Mouse (Mus musculus): ENCODE measurements around the gene Igfals. TPM values are rescaled to one million over a fixed set of nuclear protein-coding genes. Genes with fewer than 3 reads are reported as not detected.

Igfals gene
- polyA plus RNA-seq, 1 experiment = 3.0 TPM

DNA sequence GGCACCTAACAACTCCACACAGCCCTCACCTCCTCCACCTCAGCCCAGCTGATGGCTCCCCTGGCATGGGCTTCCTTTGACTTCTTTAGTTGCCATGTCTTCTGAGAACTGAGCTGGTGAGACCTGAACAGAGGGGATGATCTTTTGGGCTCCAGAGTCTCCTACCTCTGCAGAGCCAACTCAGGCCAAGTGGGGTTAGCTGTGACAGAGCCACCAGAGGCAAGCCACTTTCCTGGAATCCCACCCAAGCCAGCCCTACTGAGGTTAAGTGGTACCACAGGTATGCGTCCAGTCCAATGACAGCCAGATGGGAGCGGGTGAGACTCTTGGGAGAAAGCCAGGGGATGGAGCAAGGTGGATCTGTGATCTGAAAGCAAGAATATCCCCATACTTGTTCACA, 27.5 kb downstream of the Igfals start:
- Histone ChIP-seq H3K27ac (ENCODE audit: insufficient read depth, low read length) (no peak overlapping the region), H3K36me3 (ENCODE audit: control insufficient read depth, insufficient read depth, low read length, poor library complexity, severe bottlenecking) (no peaks in the 10 kb centered on the region), H3K27me3 (ENCODE audit: control insufficient read depth, insufficient read depth, low read length, poor library complexity, severe bottlenecking) (no peaks in the 10 kb centered on the region), H3K4me1 (ENCODE audit: control insufficient read depth, insufficient read depth, low read length) (no peaks in the 10 kb centered on the region), H3K9ac (ENCODE audit: low read depth, poor library complexity, severe bottlenecking) (no peak overlapping the region), H3K9me3 (replicated peaks; ENCODE audit: control insufficient read depth, insufficient read depth, low read length, poor library complexity, severe bottlenecking) (no peaks in the 10 kb centered on the region), H3K4me3 (ENCODE audit: low read depth, low read length) (no peak overlapping the region)
- TF ChIP-seq CTCF (IDR thresholded peaks at IDR 0.05; ENCODE audit: low read depth, low read length) = no peak
- no peak for TF ChIP-seq EP300 (IDR thresholded peaks at IDR 0.05; ENCODE audit: insufficient read depth, low read depth, low read length)
- no peak for TF ChIP-seq POLR2A (IDR thresholded peaks at IDR 0.05; ENCODE audit: insufficient read depth, low read length)

DNA sequence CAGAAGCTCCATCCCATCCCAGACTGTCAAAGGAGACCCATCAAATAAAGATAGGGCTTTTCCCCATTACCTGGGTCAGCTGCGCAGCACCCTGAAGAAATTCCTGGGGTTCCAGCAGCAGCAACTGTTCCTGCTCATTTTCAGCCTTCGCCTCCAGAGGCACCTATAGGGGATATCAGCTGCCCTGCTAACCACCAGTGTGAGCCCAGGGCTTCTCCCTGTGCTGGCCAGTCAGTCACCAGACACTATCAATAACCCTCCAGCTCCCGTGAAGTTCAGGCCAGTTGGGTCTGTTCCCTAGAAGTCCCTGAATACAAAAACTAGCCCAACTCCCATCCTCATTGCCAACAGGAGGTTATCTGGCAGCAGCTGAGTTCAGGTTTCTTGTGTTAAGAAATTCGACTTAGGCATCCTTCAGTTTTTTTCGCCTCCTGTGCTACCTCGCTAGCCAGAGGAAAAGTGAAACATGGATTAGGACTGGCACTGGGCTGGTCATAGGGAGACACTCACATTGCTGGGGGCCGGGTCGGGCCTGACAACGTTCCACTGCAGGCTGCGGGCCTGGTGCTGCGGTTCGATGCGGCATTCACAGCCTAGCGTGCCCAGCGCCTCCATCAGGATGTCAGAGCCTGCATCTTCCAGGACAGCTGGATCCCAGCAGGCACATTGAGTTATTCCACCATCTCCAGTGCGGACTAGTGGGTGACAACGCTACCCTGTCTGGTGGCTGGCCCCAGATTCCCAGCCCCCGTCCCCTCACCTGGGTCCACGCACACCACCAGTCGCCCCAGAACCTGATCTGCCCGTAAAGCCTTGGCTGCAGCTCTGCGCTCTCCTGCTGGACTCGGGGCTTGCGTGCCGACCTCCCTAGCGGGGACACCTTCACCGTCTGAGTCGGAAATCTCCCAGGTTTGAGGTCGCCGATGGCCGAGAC, 28.5 kb downstream of the Igfals start:
- Histone ChIP-seq H3K36me3 (ENCODE audit: control insufficient read depth, insufficient read depth, low read length, poor library complexity, severe bottlenecking) (no peaks in the 10 kb centered on the region), H3K9ac (ENCODE audit: low read depth, poor library complexity, severe bottlenecking) (peak overlapping the region; percentile 68), H3K4me1 (ENCODE audit: control insufficient read depth, insufficient read depth, low read length) (no peaks in the 10 kb centered on the region), H3K27me3 (ENCODE audit: control insufficient read depth, insufficient read depth, low read length, poor library complexity, severe bottlenecking) (no peaks in the 10 kb centered on the region), H3K9me3 (replicated peaks; ENCODE audit: control insufficient read depth, insufficient read depth, low read length, poor library complexity, severe bottlenecking) (no peaks in the 10 kb centered on the region), H3K27ac (ENCODE audit: insufficient read depth, low read length) (no peak overlapping the region), H3K4me3 (ENCODE audit: low read depth, low read length) (peak overlapping the region; percentile 77)
- TF ChIP-seq EP300 (IDR thresholded peaks at IDR 0.05; ENCODE audit: insufficient read depth, low read depth, low read length) (no peak), POLR2A (IDR thresholded peaks at IDR 0.05; ENCODE audit: insufficient read depth, low read length) (no peak), CTCF (IDR thresholded peaks at IDR 0.05; ENCODE audit: low read depth, low read length) (no peak)

DNA sequence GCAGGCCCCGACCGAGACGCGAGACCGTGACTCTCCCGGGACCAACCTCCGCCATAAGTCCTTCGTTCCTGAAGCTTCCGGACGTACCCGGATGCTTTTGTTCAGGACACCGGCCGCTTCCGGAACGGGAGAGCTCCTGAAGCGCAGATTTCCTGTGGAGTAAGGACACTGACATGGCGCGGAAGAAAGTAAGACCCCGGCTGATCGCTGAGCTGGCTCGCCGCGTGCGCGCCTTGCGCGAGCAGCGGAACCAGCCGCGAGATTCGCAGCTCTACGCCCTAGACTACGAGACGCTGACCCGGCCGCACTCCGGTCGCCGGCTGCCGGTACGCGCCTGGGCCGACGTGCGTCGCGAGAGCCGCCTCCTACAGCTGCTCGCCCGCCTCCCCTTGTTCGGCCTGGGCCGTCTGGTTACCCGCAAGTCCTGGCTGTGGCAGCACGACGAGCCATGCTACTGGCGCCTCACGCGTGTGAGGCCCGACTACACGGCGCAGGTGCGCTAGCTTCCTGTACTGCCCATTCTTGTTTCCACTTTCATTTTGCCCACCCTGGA, 29.3 kb downstream of the Igfals start, which contains the start of the genes Eme2 and Mrps34:
Eme2 (minus strand) TSS at position 93 of the 553 bp plus-strand sequence.
Mrps34 (plus strand) TSS at position 122 of the 553 bp plus-strand sequence.
- Histone ChIP-seq H3K4me3 (ENCODE audit: low read depth, low read length) (peak within 1 kb of the TSS; percentile 77), H3K4me1 (ENCODE audit: control insufficient read depth, insufficient read depth, low read length) (no peaks in the 10 kb centered on the region), H3K9ac (ENCODE audit: low read depth, poor library complexity, severe bottlenecking) (peak within 1 kb of the TSS; percentile 68), H3K36me3 (ENCODE audit: control insufficient read depth, insufficient read depth, low read length, poor library complexity, severe bottlenecking) (no peaks in the 10 kb centered on the region), H3K27me3 (ENCODE audit: control insufficient read depth, insufficient read depth, low read length, poor library complexity, severe bottlenecking) (no peaks in the 10 kb centered on the region), H3K27ac (ENCODE audit: insufficient read depth, low read length) (no peak within 1 kb of the TSS), H3K9me3 (replicated peaks; ENCODE audit: control insufficient read depth, insufficient read depth, low read length, poor library complexity, severe bottlenecking) (no peaks in the 10 kb centered on the region)
- TF ChIP-seq EP300 (IDR thresholded peaks at IDR 0.05; ENCODE audit: insufficient read depth, low read depth, low read length) = 0 out of 2 replicates have a peak, but pooled peaks have one; percentile 9
- peak; percentile 17 for TF ChIP-seq POLR2A (IDR thresholded peaks at IDR 0.05; ENCODE audit: insufficient read depth, low read length)
- TF ChIP-seq CTCF (IDR thresholded peaks at IDR 0.05; ENCODE audit: low read depth, low read length) = no peak

GRCm38 (mm10) chr17:24895571-24896240, 29.9 kb downstream of the Igfals start:
- H3K9ac ChIP-seq (ENCODE audit: low read depth, poor library complexity, severe bottlenecking) = peak overlapping the region; percentile 68
- peak overlapping the region; percentile 77 for H3K4me3 ChIP-seq (ENCODE audit: low read depth, low read length)
- H3K9me3 ChIP-seq (replicated peaks; ENCODE audit: control insufficient read depth, insufficient read depth, low read length, poor library complexity, severe bottlenecking) = no peaks in the 10 kb centered on the region
- H3K27ac ChIP-seq (ENCODE audit: insufficient read depth, low read length) = no peak overlapping the region; the same call in 1 of the 2 replicates
- peaks cover under 1% of the 10 kb centered on the region; the same call in 1 of the 2 replicates for H3K36me3 ChIP-seq (ENCODE audit: control insufficient read depth, insufficient read depth, low read length, poor library complexity, severe bottlenecking)
- no peaks in the 10 kb centered on the region for H3K27me3 ChIP-seq (ENCODE audit: control insufficient read depth, insufficient read depth, low read length, poor library complexity, severe bottlenecking)
- no peak for TF ChIP-seq CTCF (IDR thresholded peaks at IDR 0.05; ENCODE audit: low read depth, low read length)
- TF ChIP-seq POLR2A (IDR thresholded peaks at IDR 0.05; ENCODE audit: insufficient read depth, low read length) = no peak
- TF ChIP-seq EP300 (IDR thresholded peaks at IDR 0.05; ENCODE audit: insufficient read depth, low read depth, low read length) = no peak
- H3K4me1 ChIP-seq (ENCODE audit: control insufficient read depth, insufficient read depth, low read length) = no peaks in the 10 kb centered on the region

GRCm38 (mm10) chr17:24896241-24896992, 30.6 kb downstream of the Igfals start, which contains the start of gene Nme3:
TSS of gene Nme3 (plus strand) at chr17:24896500.
- Histone ChIP-seq H3K36me3 (ENCODE audit: control insufficient read depth, insufficient read depth, low read length, poor library complexity, severe bottlenecking) (peaks cover 3% of the 10 kb centered on the region; the same call in 1 of the 2 replicates), H3K27me3 (ENCODE audit: control insufficient read depth, insufficient read depth, low read length, poor library complexity, severe bottlenecking) (no peaks in the 10 kb centered on the region)

More at GRCm38 (mm10) chr17:24896241-24896992, 30.6 kb downstream of the Igfals start, which contains the start of gene Nme3:
- no peaks in the 10 kb centered on the region for H3K4me1 ChIP-seq (ENCODE audit: control insufficient read depth, insufficient read depth, low read length)
- H3K9me3 ChIP-seq (replicated peaks; ENCODE audit: control insufficient read depth, insufficient read depth, low read length, poor library complexity, severe bottlenecking) = no peaks in the 10 kb centered on the region
- TF ChIP-seq POLR2A (IDR thresholded peaks at IDR 0.05; ENCODE audit: insufficient read depth, low read length) (peak; percentile 19), CTCF (IDR thresholded peaks at IDR 0.05; ENCODE audit: low read depth, low read length) (no peak), EP300 (IDR thresholded peaks at IDR 0.05; ENCODE audit: insufficient read depth, low read depth, low read length) (0 out of 2 replicates have a peak, but pooled peaks have one; percentile 5)
- H3K9ac ChIP-seq (ENCODE audit: low read depth, poor library complexity, severe bottlenecking) = peak within 1 kb of the TSS; percentile 68
- H3K4me3 ChIP-seq (ENCODE audit: low read depth, low read length) = peak within 1 kb of the TSS; percentile 92
- H3K27ac ChIP-seq (ENCODE audit: insufficient read depth, low read length) = peak within 1 kb of the TSS; percentile 69
